Mouse (Mus musculus) B cell, adult 62 days (primary cell): ENCODE results near the gene Wdr90. TPM values are rescaled to one million over a fixed set of nuclear protein-coding genes. Genes with fewer than 3 reads are reported as not detected.

ENCODE experiments used
- total RNA-seq: library from RNA; stranded (reverse); gene quantifications from 4 replicates; pipeline ENCODE4 v1.2.4, GENCODE M21; 2023

The Wdr90 gene
- 31.7 to 38.7 TPM (median 35.9 TPM) in 4 replicates for total RNA-seq

DNA sequence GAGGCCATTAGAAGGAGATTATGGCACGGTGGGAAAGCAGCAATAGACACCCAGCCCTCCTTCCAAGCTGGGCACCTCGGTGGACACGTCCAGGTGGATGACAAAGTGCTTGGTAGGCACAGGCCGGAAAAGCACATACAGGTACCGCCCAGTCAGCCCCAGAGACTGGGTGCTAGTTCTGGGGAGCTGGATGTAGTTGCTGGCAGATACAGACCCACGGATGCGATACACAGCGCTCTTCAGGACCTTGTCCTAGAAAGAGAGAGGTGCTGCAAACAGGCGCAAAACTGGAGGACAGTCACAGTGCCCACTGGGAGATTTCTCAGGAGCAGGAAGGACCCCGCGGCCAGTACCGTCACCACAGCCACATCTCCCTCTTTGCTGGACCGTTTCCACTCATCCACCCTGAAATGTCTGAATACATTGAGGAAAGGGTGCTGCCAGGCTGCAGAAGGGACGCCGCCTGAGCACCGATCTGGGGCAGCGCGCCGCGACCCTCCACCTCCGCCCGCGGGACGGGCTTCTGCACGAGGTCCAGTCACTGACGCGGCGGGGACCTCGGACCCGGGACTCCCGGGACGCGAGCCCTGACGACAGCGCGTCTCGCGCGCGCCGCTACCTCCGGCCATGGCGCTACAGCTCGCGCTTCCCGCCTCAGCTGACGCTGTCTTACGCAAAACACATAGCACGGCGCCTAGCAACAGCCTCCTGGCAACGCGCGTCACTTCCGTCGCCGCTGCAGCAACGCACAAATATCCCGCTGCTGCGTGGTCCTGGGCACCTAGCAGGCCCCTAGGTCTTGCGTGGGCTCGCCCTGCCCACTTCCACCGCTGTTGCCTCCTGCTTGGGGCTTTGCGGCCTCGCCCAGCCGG is at the start of gene Wdr90:
Wdr90 (minus strand) TSS at position 670 of the 872 bp plus-strand sequence.

DNA sequence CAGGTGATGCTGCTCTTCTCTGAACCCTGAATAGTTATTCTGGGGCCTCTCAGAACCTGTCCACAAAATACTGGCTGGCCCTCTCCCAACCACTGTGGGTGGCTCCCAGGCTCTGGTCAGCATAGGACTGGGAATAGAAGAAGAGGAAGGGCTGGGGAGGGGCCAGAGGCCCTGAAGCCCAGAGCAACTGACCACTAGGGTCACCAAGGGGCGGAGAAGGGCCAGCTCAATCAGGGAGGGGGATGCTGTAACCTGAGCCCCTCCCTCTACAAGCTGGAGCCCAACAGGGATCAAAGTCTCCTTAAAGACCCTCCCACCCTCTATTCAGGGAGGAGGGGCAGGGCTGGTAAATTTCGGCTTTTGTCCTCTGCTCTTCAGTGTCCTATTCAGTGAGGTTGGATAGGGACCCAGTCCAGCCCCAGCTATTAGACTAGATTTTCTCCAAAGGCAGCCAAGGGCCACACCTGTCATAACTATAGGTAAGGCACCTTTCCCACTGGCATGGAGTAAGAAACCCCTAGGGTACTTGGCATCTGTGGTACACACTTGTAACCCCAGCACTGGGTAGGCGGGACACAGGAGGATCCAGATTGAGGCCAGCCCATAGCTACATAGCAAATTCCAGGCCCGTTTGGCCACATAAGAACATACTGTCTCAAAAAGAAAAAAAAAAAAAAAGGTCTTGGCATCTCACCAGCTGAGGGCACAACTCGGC is 19.1 kb upstream of the Wdr90 start, which contains the start of gene Wfikkn1:
Wfikkn1 (minus strand) TSS at position 663 of the 715 bp plus-strand sequence.

DNA sequence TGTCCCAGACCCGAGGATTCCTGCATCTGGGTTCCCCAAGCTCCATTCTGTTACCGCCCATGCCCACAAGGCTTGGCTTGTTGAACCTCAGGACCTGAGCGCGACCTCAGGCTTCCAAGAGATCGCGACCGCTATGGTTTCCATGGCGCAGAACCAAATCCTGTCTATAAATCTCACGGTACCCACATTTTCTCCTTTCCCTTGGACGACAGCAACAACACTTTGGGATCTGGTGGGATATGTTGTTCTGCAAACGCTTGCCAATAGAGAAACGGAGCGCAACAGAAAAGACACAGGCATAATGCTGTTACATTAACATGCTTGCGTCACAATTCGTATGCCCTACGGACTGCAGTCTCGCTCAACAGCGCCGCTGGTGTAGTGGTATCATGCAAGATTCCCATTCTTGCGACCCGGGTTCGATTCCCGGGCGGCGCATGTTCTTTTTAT is 13.4 kb upstream of the Wdr90 start, which contains the start of gene Mettl26:
Mettl26 (plus strand) TSS at position 354 of the 450 bp plus-strand sequence.

DNA sequence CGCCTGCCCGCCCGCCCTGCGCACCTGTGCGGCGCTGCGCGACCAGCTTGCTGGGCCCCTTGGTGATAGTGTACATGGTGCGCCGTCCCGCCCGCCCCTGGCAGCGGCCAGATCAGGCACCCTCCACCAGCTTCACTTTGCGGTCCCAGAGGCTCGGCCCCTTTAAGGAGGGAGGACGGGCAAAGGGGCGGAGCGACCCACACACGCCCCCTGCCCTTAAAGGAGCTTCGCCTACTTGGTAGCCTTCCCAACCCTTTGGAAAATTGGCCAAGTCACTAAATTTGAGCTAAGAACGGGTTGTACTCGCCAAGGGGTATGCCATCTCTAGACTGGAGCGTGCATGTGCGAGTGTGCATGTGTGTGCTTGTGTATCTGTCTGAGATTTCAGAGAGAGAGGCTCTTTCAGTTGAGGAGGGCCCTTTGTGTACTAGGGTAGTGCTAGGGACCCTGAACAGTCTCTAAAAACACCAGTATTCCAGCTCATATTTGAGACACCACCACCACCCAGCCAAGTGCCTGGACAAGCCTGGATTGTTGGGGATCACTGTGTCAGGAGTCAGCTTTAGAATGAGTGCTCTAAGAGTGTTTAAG is 7.4 kb upstream of the Wdr90 start, which contains the start of gene Mcrip2:
Mcrip2 (minus strand) TSS at position 164 of the 591 bp plus-strand sequence.

DNA sequence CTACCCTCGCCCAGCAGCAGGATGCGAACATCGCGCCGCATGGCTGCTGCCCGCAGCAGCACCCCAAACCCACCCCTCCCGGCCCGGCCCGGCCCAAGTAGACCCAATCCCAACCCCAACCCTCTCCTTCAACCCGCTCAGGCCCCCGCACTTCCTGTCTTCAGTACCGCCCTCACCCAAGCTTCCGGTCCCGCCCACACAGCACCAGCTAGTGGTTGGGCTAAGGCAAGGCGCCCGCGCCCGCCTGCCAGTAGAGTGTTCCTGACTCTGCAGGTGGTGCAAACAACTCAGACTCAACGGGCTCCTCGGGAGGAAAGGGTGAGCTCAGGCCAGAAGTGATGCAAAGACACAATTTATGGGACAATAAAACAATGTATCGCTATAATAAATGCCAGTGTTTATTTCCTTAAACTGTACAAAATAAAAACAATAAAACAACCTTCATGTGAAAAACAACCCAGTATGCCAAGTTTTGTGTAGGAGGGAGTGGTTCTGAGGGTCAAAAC is 16.9 kb downstream of the Wdr90 start, which contains the start of gene Rhot2:
Rhot2 (minus strand) TSS at position 456 of the 506 bp plus-strand sequence.

DNA sequence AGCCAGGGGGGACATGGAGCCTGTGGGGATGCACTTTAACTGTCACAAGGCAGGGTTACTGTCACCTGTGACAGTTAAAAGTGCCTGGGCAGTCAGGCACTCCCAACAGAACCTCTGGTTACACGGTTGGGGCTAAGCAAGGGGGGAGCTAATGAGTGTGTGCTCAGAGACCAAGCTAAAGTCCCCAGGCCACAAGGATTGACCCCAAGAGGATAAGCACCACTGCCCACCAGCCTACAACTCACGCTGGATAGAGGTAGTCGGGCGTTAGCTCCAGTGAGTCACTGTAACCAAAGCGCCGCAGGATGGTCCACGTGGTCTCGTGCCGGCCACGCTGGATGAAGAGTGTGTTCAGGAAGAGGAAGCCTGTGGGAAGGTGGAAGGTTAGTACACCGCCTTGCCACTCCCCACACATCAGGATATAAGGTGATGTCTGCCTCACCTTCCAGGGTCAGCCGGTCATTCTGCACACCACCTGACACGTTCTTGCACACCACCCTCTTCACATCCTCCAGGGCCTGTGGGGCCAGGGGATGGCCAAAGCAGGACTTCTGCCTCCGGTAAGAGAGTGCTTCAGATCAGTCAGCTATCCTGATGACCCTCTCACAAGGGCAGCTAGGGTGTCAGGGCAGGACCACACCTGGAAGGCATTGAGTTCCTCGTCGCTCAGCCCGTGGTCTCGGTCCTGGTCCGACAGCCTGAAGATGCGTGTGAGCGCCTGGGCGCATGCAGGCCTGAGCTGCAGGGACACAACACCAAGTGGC is 20.0 kb downstream of the Wdr90 start, which contains the start of gene Gm20683:
Gm20683 (minus strand) TSS at position 647 of the 764 bp plus-strand sequence.

DNA sequence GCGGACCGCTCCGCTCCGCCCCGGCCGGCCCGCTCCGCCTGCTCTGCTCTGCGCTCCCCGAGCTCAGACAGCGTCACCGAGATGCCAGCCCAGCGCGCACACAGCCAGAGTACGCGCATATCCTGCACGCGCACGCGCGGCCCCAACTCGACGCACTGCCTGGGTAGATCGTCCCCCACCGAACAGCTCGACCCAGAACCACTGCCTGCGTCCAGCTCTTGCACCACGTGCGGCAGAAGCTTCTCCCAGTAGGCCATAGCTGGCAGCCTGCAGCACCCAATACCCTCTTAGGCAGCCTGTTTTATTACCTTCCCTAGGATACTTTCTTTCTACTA is 24.3 kb downstream of the Wdr90 start, which contains the start of gene Rhbdl1:
Rhbdl1 (minus strand) TSS at position 220 of the 335 bp plus-strand sequence.

DNA sequence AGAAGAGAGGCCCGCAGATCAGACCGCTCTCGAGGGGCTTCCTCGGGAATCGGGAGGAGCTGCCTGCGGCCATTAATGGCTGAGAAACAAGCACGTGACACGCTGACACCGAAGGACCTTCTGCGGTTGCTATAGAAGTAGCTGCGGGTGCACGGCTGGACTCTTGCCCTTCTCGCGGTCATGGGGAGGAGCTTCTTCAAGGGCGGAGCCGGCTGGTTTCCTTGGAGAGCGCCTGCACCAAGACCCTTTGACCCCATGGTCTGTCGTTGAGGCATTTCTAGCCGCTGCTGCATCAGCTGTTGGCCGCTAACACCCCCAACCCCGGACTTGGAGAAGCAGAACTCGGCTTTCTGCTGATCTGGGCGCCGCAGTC is 28.0 kb downstream of the Wdr90 start, which contains the start of gene Stub1:
Stub1 (minus strand) TSS at position 114 of the 373 bp plus-strand sequence.

DNA sequence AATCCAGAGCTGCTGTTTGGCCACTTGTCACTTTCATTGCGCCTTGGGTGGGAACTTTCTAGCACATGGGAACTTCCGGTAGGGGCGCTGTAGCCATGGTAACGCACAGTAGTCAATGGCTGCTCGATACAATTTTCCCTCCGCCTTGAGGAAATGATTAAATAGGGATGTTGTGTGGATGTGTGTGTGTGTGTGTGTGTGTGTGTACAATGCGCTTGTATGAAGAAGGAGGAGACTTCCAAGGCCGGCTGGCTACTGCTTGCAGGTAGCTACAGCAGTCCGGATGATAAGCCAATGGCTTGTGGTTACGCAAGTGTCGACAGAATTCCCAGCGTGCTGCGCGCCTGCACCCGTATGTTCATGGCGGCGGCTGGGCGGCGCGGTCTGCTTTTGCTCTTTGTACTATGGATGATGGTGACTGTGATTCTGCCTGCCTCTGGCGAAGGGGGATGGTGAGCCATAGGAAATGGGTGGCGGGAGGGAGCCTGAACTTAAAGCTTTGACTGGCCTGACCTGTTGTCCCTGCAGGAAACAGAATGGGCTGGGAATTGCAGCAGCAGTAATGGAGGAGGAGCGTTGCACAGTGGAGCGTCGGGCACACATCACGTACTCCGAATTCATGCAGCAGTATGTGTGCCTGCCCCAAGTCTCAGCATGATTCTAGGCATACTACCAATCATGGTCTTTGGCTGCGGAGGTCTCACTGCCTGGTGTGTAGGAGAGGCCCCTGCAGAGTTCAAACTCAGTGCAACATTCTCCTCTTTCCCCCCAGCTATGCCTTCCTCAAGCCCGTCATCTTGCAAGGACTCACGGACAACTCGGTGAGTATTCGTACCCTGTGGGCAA is 32.4 kb downstream of the Wdr90 start, which contains the start of gene Jmjd8:
Jmjd8 (plus strand) TSS at position 156 of the 846 bp plus-strand sequence.

DNA sequence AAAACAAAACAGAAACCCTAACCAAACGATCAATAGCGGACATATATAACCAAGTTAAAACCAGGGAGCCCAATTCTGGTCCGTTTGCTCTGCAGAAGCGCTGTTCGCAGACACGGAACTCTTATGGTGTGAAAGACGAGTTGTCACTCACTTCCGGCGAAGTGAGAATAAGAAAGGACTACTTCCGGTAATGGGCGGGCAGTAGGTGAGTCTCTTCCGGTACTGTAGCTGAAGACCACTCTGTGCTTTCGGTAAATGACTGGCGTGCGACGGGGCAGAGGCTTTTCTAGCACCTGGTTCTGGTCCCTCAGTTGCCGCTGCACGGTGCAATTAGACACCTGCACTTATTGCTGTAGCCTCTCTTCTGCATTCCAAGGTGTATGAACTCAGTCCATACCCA is 37.8 kb downstream of the Wdr90 start, which contains the start of gene Wdr24:
Wdr24 (plus strand) TSS at position 176 of the 400 bp plus-strand sequence.

DNA sequence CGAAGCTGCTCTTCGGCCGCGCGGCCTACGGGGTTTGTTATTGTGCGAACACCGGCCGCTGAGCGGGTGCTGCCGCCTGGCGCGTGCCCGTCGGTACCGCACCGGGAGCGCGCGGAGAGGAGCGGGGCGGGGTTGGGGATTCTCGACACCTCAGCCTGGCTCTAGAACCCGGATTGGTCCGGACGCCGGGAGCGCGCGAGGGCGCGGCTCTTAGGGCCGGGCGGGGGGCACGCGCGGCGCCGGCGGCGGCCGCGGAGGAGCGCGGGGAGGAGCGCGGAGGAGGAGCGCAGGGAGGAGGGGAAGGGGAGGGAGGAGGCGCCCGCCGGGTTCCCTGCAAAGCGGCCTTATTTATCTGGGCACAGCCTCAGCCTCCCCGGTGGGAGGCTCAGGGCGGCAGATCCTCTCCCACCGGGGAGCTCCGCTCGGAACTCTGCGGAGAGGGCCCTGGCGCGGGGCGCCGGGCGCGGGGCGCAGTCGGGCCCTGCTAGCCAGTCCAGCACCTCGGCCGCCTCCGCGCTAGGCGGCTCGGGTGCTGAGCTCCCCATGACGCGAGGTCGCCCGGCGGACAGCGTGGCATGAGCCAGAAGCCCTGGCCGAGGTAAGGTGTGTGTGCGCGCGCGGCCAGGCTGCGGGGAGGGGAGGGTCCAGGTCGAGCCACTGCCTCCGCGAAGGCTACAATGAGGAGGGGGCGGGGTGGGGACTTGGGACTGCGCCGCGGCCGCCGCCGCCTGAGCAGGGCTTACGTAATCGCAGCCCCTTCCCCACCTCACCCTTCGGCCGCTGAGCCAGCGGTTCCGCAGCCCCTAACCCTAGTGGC is 52.3 kb downstream of the Wdr90 start, which contains the start of gene Fbxl16:
Fbxl16 (plus strand) TSS at position 297 of the 817 bp plus-strand sequence.

DNA sequence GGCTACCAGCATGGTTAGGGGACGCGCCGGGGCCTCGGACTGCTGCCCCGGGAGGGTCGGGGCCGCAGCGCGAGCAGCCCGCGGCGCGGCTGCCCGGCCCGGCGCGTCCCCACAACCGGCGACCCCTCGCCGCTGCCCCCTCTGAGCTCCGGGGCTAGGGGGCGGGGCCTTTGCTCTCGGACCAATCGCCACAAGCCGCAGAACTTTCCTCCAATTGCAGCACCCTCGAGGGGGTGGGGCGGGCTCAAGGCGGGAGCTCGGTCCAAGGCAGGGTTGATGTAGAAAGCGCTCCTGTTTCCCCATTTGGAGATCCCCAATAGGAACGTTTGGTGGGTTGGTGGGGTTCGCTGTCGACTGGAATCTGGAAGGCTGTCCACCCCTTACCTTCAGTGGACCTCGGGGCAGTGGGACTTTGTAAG is 64.3 kb downstream of the Wdr90 start, which contains the start of gene Metrn:
Metrn (minus strand) TSS at position 186 of the 419 bp plus-strand sequence.

DNA sequence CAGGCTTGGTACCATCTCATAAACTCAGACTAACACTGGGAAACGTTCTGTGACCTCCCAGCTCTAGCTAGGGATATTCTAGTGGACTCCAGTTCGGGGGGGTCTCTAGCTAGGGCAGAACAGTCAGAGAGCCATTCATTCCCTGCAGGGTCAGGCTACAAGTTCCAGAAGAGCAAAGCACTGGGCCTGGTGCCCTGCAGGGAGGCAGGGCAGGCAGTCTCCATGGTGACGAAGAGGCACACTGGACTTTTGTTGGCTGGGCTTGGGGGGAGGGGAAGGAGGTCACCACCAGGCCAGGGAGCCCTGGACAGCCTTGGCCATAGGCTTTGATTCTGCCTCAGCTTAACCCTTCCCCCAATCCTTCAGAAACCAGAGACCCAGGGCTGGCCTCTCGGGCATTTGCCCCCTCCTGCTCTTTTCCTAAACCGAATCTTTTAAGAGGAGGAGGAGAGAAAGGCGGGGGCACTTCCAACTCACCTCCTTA is 65.7 kb downstream of the Wdr90 start, which contains the start of gene AC134908.4:
AC134908.4 (minus strand) TSS at position 51 of the 484 bp plus-strand sequence.

Other genes starting within 250 kb of the Wdr90 start
- gene Gng13, start 144.3 kb downstream of the Wdr90 start, total RNA-seq: not detected in 4 replicates
- gene Chtf18, start 134.1 kb downstream of the Wdr90 start, total RNA-seq: 7.5 to 10.0 TPM (median 8.2 TPM) in 4 replicates
- 5.7 to 7.8 TPM (median 6.6 TPM) in 4 replicates for gene Rpusd1, start 133.8 kb downstream of the Wdr90 start, total RNA-seq
- gene Mslnl, start 125.5 kb downstream of the Wdr90 start, total RNA-seq: 0.21 to 0.22 TPM in 2 of 4 replicates, not detected in the others
- gene Msln, start 107.1 kb downstream of the Wdr90 start, total RNA-seq: 0.83 TPM in 1 of 4 replicates, not detected in the others
- 33.4 to 44.4 TPM (median 34.9 TPM) in 4 replicates for gene Narfl, start 87.7 kb downstream of the Wdr90 start, total RNA-seq
- gene Haghl, start 75.8 kb downstream of the Wdr90 start, total RNA-seq: 19.7 to 25.0 TPM (median 23.7 TPM) in 4 replicates
- not detected in 4 replicates for gene Ccdc78, start 74.9 kb downstream of the Wdr90 start, total RNA-seq
- 41.7 to 46.0 TPM (median 43.2 TPM) in 4 replicates for gene Fam173a, start 68.6 kb downstream of the Wdr90 start, total RNA-seq
- 2.5 TPM in 1 of 4 replicates, not detected in the others for gene AC134908.4, start 65.8 kb downstream of the Wdr90 start, total RNA-seq
- gene Metrn, start 64.4 kb downstream of the Wdr90 start, total RNA-seq: 10.5 to 16.8 TPM (median 13.6 TPM) in 4 replicates
- not detected in 4 replicates for gene Fbxl16, start 52.4 kb downstream of the Wdr90 start, total RNA-seq
- gene Wdr24, start 37.9 kb downstream of the Wdr90 start, total RNA-seq: 18.0 to 20.7 TPM (median 18.5 TPM) in 4 replicates
- gene Jmjd8, start 32.6 kb downstream of the Wdr90 start, total RNA-seq: 23.7 to 30.8 TPM (median 26.6 TPM) in 4 replicates
- gene Stub1, start 28.1 kb downstream of the Wdr90 start, total RNA-seq: 54.6 to 61.8 TPM (median 59.7 TPM) in 4 replicates
- 2.7 to 3.4 TPM (median 2.9 TPM) in 4 replicates for gene Rhbdl1, start 24.2 kb downstream of the Wdr90 start, total RNA-seq
- gene Gm20683, start 19.7 kb downstream of the Wdr90 start, total RNA-seq: 1.3 to 4.6 TPM (median 2.3 TPM) in 4 replicates
- gene Rhot2, start 16.6 kb downstream of the Wdr90 start, total RNA-seq: 60.3 to 71.6 TPM (median 67.0 TPM) in 4 replicates
- gene Mcrip2, start 7.3 kb upstream of the Wdr90 start, total RNA-seq: 1.4 to 5.1 TPM (median 2.8 TPM) in 4 replicates
- 19.5 to 27.4 TPM (median 23.1 TPM) in 4 replicates for gene Mettl26, start 13.6 kb upstream of the Wdr90 start, total RNA-seq
- 5.2 to 8.4 TPM (median 7.1 TPM) in 4 replicates for gene Wfikkn1, start 19.4 kb upstream of the Wdr90 start, total RNA-seq
- gene Rab40c, start 58.2 kb upstream of the Wdr90 start, total RNA-seq: 22.5 to 27.0 TPM (median 25.2 TPM) in 4 replicates
- 64.5 to 69.3 TPM (median 67.8 TPM) in 4 replicates for gene Pigq, start 83.4 kb upstream of the Wdr90 start, total RNA-seq
- not detected in 4 replicates for gene Nhlrc4, start 83.5 kb upstream of the Wdr90 start, total RNA-seq
- gene A930017K11Rik, start 91.1 kb upstream of the Wdr90 start, total RNA-seq: not detected in 4 replicates
- 37.2 to 41.1 TPM (median 38.7 TPM) in 4 replicates for gene Capn15, start 124.3 kb upstream of the Wdr90 start, total RNA-seq
- 8.4 to 9.0 TPM (median 8.7 TPM) in 4 replicates for gene Rab11fip3, start 208.1 kb upstream of the Wdr90 start, total RNA-seq
- 3.7 to 4.7 TPM (median 4.5 TPM) in 4 replicates for gene Decr2, start 228.8 kb upstream of the Wdr90 start, total RNA-seq
- 0.75 to 1.6 TPM (median 1.1 TPM) in 4 replicates for gene Nme4, start 234.1 kb upstream of the Wdr90 start, total RNA-seq